Mouse (Mus musculus) neutrophil, adult 5-6 weeks (primary cell): Measurements from ENCODE around the gene Ube2d2b. TPM values are rescaled to one million over a fixed set of nuclear protein-coding genes. Genes with fewer than 3 reads are reported as not detected.

Experiments
- ATAC-seq: fragments of 151-379, 151-347 bp; 2 replicates; pipeline ENCODE4 v1.8.0; 2017; ENCODE audit warnings: mild to moderate bottlenecking, moderate TSS enrichment; ENCODE audit not compliant: insufficient number of reproducible peaks, poor library complexity, low FRiP score, severe bottlenecking; ENCODE audit errors: extremely low read depth
- total RNA-seq: library from RNA; stranded (forward); fragments of 200-1000 nt; gene quantifications from 2 replicates; pipeline ENCODE4 v1.2.3, GENCODE M21; 2017

Gene Ube2d2b
- total RNA-seq, result not detected in 2 replicates

- ATAC-seq, result no peak
These were observed at the start of gene Ube2d2b for GRCm38 (mm10) chr5:107829998-107830560. Gene Ube2d2b (plus strand): TSS chr5:107830099.

- ATAC-seq, result no peak
These were observed 47.5 kb upstream of the Ube2d2b start for GRCm38 (mm10) chr5:107782360-107782759.

- ATAC-seq, result no peak
These were observed 42.0 kb upstream of the Ube2d2b start for GRCm38 (mm10) chr5:107787682-107788443.

DNA sequence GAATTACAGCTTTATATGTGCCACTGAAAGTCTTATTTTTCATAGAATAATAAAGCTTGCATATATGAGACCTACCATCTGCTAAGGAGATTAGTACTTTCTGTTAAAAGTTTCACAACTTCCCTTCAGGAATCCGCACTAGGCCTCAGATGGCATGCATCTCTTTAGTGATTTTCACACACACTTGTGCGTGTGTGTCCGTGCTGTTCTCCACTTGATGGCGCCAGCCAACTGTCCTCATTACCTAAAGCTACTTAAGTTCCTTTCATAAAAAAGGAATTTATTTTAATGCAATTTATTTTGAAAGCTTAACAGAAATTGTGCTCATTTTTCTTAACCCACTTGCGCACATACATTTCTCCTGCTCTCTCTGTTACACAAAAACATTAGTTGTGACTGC lies 40.4 kb upstream of the Ube2d2b start:
- no peak for ATAC-seq

DNA sequence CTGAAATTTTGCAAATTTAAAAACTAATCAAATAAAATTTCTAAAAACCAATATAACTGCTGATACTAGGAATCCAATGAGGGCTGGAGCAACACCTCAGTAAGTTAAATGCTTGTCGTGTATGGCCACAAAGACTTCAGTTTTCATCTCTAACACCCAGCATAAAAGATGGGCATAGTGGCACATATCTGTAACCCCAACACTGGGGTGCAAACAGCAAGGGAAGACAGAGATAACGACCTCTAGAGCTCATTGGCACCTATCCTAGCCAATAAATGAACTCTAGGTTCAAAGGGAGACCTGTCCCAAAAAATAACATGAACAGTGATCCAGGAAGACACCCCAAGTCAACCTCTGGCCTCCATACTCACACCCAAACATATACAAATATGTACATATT lies 37.9 kb upstream of the Ube2d2b start:
- ATAC-seq, result no peak

DNA sequence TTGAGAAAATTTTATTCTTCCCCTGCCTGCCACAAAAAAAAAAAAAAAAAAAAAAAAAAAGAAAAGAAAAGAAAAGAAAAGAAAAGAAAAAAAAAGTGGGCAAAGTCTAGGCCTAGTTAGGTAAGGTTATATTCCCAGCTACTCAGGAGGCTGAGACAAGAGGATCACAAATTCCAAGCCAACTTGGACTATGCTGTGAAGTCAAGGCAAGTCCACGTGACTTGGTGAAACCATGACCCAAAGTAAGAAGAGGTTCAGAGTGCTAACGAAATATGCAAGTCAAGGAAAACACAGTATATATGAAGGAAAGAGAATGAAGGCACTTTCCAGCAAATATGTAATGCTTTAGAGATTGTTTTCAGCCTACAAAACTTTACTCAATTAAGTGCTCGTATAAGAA lies 37.4 kb upstream of the Ube2d2b start:
- ATAC-seq, result no peak

- no peak for ATAC-seq
These were observed 36.6 kb upstream of the Ube2d2b start for GRCm38 (mm10) chr5:107793258-107793657.

DNA sequence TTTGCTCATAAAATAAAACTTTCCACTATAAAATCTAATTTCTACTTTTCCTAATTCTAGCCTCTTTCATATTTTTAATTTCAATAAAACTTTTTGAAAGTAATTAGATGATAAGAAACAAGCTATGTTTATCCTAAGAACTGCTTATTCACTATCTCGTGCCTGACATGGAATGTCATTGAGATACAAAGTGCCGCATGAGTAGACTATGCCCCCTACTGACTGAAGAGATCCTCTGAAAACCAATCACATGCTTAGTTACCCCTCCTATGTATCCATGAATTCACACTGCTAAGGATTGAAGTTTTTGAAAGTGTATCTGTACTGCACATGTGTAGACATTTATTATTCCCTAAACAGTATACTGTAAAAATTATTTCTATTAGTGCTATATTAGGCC lies 36.0 kb upstream of the Ube2d2b start:
- 0 out of 2 replicates have a peak, but pooled peaks have one; percentile 36 for ATAC-seq

GRCm38 (mm10) chr5:107798290-107798689 lies 31.6 kb upstream of the Ube2d2b start:
- no peak for ATAC-seq

- no peak for ATAC-seq
These were observed 28.7 kb upstream of the Ube2d2b start for GRCm38 (mm10) chr5:107801234-107801633.

GRCm38 (mm10) chr5:107802621-107803020 lies 27.3 kb upstream of the Ube2d2b start:
- no peak for ATAC-seq

GRCm38 (mm10) chr5:107807496-107807895 lies 22.4 kb upstream of the Ube2d2b start:
- ATAC-seq, result no peak

DNA sequence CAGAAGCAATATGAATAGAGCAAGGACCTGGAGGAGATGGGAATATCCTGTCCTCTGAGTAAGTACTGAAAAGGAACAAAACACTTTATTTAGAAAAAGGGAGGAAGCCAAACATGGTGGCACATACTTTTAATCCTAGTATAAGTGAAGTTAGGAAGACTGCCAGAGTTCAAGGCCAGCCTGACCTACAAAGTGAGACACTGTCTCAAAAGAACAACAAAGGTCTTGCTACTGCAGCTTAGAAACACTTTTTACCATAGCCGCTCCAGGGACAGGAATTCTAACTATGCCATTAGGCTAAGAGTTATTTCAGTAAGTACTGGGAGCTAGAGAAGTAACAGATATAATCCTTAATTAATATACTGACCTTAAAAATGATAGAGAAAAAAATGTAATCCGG lies 15.2 kb upstream of the Ube2d2b start:
- ATAC-seq, result no peak

- ATAC-seq, result no peak
These were observed 7.4 kb upstream of the Ube2d2b start for GRCm38 (mm10) chr5:107822521-107822920.

DNA sequence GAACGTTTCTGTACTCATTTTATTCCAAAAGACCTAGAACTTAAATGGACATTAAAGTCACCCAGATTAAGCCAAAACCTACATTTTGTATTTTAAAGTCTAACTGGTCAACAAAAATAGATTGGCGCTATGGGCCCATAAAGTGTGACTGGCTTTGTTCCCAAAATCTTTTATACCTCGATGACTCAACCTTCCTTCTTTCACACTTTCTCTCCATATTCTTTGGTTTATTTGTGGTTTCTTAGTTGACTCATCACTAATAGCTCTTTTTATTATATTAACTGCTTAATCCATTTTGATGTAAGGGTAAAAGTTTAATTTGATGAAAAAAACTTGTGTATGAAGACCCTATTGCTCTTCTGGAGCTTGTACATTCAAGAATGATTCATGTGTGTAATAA lies 1.5 kb downstream of the Ube2d2b start:
- ATAC-seq, result no peak

GRCm38 (mm10) chr5:107834287-107834686 lies 4.4 kb downstream of the Ube2d2b start:
- ATAC-seq, result no peak

GRCm38 (mm10) chr5:107838891-107839644 lies 9.2 kb downstream of the Ube2d2b start:
- ATAC-seq, result no peak

DNA sequence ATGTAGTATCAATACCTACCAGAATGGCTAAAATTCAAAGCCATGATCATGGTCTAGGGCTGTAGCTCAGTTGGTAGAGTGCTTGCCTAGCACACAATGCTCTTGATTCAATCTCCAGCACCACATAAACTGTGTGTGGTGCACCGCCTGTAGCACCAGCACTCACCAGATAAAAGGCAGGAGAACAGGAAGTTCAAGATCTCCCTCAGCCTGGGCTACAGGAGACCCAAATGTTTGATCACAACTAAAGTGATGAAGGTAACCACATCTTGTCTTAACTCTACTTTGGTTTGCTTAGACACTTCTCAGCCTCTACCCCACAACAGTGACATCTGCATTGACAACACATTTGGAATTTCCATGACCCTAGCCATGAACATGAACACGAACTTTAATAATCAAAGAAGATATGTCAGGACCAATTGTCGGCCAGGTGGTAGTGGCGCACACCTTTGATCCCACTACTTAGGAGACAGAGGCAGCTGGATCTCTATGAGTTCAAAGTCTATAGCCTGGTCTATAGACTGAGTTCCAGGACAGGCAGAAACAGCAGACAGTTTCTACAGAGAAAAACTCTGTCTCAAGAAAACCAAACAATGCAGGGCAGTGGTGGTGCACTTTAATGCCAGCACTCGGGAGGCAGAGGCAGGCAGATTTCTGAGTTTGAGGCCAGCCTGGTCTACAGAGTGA lies 10.8 kb downstream of the Ube2d2b start:
- 0 out of 2 replicates have a peak, but pooled peaks have one; percentile 16 for ATAC-seq

- ATAC-seq, result no peak
These were observed 17.4 kb downstream of the Ube2d2b start for GRCm38 (mm10) chr5:107847349-107847748.
